Mouse (Mus musculus) neutrophil, adult 5-6 weeks (primary cell): Measurements from ENCODE around the gene Gm17018. TPM values are rescaled to one million over a fixed set of nuclear protein-coding genes. Genes with fewer than 3 reads are reported as not detected.

Source experiments
- ATAC-seq: fragments of 151-379, 151-347 bp; 2 replicates; pipeline ENCODE4 v1.8.0; 2017; ENCODE audit warnings: mild to moderate bottlenecking, moderate TSS enrichment; ENCODE audit not compliant: insufficient number of reproducible peaks, poor library complexity, low FRiP score, severe bottlenecking; ENCODE audit errors: extremely low read depth
- total RNA-seq: library from RNA; stranded (forward); fragments of 200-1000 nt; gene quantifications from 2 replicates; pipeline ENCODE4 v1.2.3, GENCODE M21; 2017

The Gm17018 gene
- total RNA-seq, result 12.2 and 19.3 TPM in 2 replicates

GRCm38 (mm10) chr19:45560153-45560890 lies at the start of gene Gm17018, which contains the start of gene Poll:
Gene Gm17018 (plus strand): TSS chr19:45560615.
Gene Poll (minus strand): TSS chr19:45560531.
- peak; percentile 80 for ATAC-seq

GRCm38 (mm10) chr19:45510680-45511079 lies 49.7 kb upstream of the Gm17018 start:
- no peak for ATAC-seq

GRCm38 (mm10) chr19:45511406-45511805 lies 49.0 kb upstream of the Gm17018 start:
- ATAC-seq, result no peak

- ATAC-seq, result no peak
Measured at GRCm38 (mm10) chr19:45515341-45515740, 45.1 kb upstream of the Gm17018 start.

GRCm38 (mm10) chr19:45516264-45516663 lies 44.2 kb upstream of the Gm17018 start:
- no peak for ATAC-seq

DNA sequence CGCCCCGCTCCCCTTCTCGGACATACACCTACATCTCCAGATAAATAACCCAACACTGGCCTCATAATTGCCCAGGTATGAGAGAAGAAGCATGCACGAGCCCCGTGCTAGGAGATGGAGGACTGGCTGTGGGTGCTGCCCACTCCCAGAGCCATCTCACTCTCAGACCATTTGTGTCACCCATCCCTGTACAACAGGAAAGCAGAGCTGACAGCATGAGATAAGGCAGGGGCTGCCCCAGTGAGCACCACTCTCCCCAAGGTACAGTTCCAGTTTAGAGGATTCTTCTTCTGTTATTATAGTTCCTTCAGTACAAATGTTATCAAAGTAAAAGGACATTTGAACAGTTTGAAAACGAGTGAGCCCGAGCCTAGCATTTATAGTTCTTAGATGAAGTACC lies 33.0 kb upstream of the Gm17018 start:
- ATAC-seq, result no peak

GRCm38 (mm10) chr19:45527931-45528534 lies 32.4 kb upstream of the Gm17018 start:
- ATAC-seq, result peak; percentile 62; the same call in 1 of the 2 replicates

- no peak for ATAC-seq
Measured at GRCm38 (mm10) chr19:45529294-45529693, 31.1 kb upstream of the Gm17018 start.

- ATAC-seq, result no peak
Measured at GRCm38 (mm10) chr19:45530200-45530995, 30.0 kb upstream of the Gm17018 start.

- no peak for ATAC-seq
Measured at GRCm38 (mm10) chr19:45531554-45531953, 28.9 kb upstream of the Gm17018 start.

DNA sequence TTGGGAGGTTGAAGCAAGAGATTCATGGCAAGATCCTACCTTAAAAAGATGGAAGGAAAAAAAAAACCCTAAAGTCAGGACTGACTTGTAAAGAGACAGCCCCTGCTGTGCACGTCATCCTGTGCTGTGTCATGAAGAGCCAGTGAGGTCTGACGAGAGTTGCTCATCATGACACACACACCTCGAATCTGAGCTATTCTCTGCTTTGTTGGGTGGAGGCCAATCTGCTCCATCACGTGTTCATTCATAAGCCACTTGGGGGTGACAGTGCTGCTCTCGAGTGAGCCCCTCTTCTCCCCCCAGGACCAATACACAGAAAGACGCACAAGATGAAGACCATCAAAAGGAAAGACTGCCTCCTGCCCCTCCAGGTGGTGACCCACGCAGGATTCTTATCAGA lies 26.8 kb upstream of the Gm17018 start:
- no peak for ATAC-seq

GRCm38 (mm10) chr19:45535214-45535735 lies 25.1 kb upstream of the Gm17018 start:
- no peak for ATAC-seq

- no peak for ATAC-seq
Measured at GRCm38 (mm10) chr19:45535929-45536328, 24.5 kb upstream of the Gm17018 start.

GRCm38 (mm10) chr19:45537505-45537904 lies 22.9 kb upstream of the Gm17018 start:
- peak; percentile 62 for ATAC-seq

GRCm38 (mm10) chr19:45540657-45541408 lies 19.6 kb upstream of the Gm17018 start:
- ATAC-seq, result no peak

DNA sequence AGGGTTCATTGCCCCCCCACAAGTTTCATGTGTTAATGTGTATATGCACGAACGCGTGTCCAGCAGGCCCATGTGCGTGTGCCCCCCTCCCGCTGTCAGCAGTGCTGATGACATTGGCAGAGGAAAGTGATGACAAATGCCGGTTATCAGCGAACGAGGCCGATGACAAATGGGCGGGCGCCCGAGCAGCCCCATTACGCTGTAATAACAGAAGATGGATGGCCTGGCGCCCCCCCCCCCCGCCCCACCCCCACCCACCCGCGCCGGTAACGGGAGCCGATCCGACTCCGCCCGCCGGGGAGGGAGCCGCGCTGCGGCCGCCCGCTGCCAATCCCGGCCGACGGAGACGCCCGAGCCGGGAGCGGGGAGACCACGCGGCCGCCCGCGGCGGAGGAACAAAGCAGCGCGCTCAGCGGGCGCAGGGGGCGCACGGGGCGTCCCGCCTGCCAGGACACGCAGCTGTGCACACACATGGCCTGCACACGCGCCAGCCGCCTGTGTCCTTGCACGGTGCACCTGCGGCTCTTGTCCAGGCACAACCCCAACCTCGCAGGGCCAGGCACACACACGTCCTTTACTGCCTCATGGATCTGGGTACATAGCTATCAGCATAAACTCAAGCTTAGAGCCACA lies 18.9 kb upstream of the Gm17018 start:
- no peak for ATAC-seq

DNA sequence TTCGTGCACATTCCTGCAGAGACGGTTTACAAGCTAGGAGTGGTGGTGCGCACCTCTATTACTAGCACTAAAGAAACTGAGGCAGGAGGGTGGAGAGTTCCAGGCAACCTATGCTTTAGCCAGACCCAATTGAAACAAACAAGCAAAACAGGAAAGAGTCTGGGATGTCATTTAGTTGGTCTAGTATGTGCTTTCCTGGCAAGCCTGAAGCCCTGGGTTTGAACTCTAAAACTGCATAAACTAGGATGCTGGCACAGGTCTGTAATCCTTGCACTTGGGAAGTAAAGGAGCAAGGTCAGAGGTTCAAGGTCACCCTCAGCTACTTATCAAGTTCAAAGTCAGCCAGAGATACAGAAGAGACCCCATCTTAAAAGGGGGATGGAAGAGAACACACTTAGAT lies 18.4 kb upstream of the Gm17018 start:
- no peak for ATAC-seq

GRCm38 (mm10) chr19:45544152-45544924 lies 16.1 kb upstream of the Gm17018 start:
- ATAC-seq, result peak; percentile 13; the same call in 1 of the 2 replicates
